ENCODE assay signal across 8 mouse cellular contexts in genomic region chr13:98015981-98016922, GRCm38 (mm10).
DNase-seq lines count a peak whose midpoint lies in the region; ATAC-seq and TF ChIP-seq lines count a peak whose summit lies in the region.

No protein-coding gene starts in this region.

- H3K4me3 ChIP-seq in gastrocnemius, adult 2 months, result peak overlapping the region; percentile 50
- peak overlapping the region; percentile 41 for H3K4me3 ChIP-seq in hindbrain, embryonic 14.5 days (replicated peaks; ENCODE audit: low read length)
- H3K4me3 ChIP-seq in liver, embryonic 11.5 days (ENCODE audit: low read depth, low read length), result peak overlapping the region; percentile 41
- peak overlapping the region; percentile 40 for H3K4me3 ChIP-seq in neural tube, embryonic 14.5 days (ENCODE audit: low read depth, low read length)

- WGBS in hindbrain, embryonic 14.5 days, result 7% methylated on average over 33 of the region's 33 CpGs
- WGBS in liver, embryonic 11.5 days, result 15% methylated on average over 33 of the region's 33 CpGs
- WGBS in neural tube, embryonic 14.5 days, result 9% methylated on average over 33 of the region's 33 CpGs

- peaks cover 19% of the 10 kb centered on the region; the same call in 1 of the 2 replicates for H3K4me1 ChIP-seq in hindbrain, embryonic 14.5 days (replicated peaks; ENCODE audit: control insufficient read depth, insufficient read depth, low read length)
- no peaks in the 10 kb centered on the region for H3K4me1 ChIP-seq in liver, embryonic 11.5 days (replicated peaks; ENCODE audit: control insufficient read depth, insufficient read depth, low read length)
- H3K4me1 ChIP-seq in neural tube, embryonic 14.5 days (ENCODE audit: control insufficient read depth, insufficient read depth, low read length), result peaks cover 15% of the 10 kb centered on the region; the same call in 1 of the 2 replicates

- intact Hi-C loops in gastrocnemius, adult 2 months (cut with DNase I), result no loop called here

- H3K27ac ChIP-seq in gastrocnemius, adult 2 months, result peak overlapping the region; percentile 31; the same call in 1 of the 2 replicates
- peak overlapping the region; percentile 82 for H3K27ac ChIP-seq in hindbrain, embryonic 14.5 days
- peak overlapping the region; percentile 43; the same call in 1 of the 2 replicates for H3K27ac ChIP-seq in liver, embryonic 11.5 days (ENCODE audit: low read depth, low read length)
- peak overlapping the region; percentile 75 for H3K27ac ChIP-seq in neural tube, embryonic 14.5 days (ENCODE audit: low read depth, low read length)

- no peaks in the 10 kb centered on the region for H3K36me3 ChIP-seq in hindbrain, embryonic 14.5 days (replicated peaks; ENCODE audit: control insufficient read depth, insufficient read depth)
- H3K36me3 ChIP-seq in liver, embryonic 11.5 days (ENCODE audit: control insufficient read depth, insufficient read depth, low read length), result no peaks in the 10 kb centered on the region
- no peaks in the 10 kb centered on the region for H3K36me3 ChIP-seq in neural tube, embryonic 14.5 days (ENCODE audit: control insufficient read depth, insufficient read depth, low read length)

- no peak for DNase-seq in gastrocnemius, adult 2 months
- DNase-seq in gastrocnemius, postnatal 4 days (ENCODE audit: low spot score in 2 of 2), result no peak
- peak; percentile 57 for DNase-seq in ZHBTc4 (ENCODE audit: low read depth, low spot score)
- peak; percentile 61 for DNase-seq in hindbrain, embryonic 14.5 days (ENCODE audit: low spot score)
- DNase-seq in liver, embryonic 11.5 days (ENCODE audit: low spot score), result peak; percentile 46
- no peak for DNase-seq in natural killer cell, adult 2 months (ENCODE audit: low spot score in 2 of 2)
- DNase-seq in right cerebral cortex, adult 18-20 months, result no peak

- H3K9me3 ChIP-seq in hindbrain, embryonic 14.5 days (ENCODE audit: control insufficient read depth, low read length), result no peaks in the 10 kb centered on the region
- no peaks in the 10 kb centered on the region for H3K9me3 ChIP-seq in liver, embryonic 11.5 days (ENCODE audit: control insufficient read depth, low read length)
- H3K9me3 ChIP-seq in neural tube, embryonic 14.5 days (ENCODE audit: control insufficient read depth, low read length), result no peaks in the 10 kb centered on the region

- H3K9ac ChIP-seq in hindbrain, embryonic 14.5 days, result peak overlapping the region; percentile 64
- H3K9ac ChIP-seq in liver, embryonic 11.5 days (ENCODE audit: low read depth, low read length), result peak overlapping the region; percentile 25; the same call in 1 of the 2 replicates
- peak overlapping the region; percentile 63 for H3K9ac ChIP-seq in neural tube, embryonic 14.5 days (replicated peaks; ENCODE audit: low read depth, low read length)

- TF ChIP-seq CTCF in gastrocnemius, adult 2 months (IDR thresholded peaks at IDR 0.05), result no peak

- peak overlapping the region; percentile 87 for H3K4me2 ChIP-seq in hindbrain, embryonic 14.5 days (replicated peaks)
- peak overlapping the region; percentile 66 for H3K4me2 ChIP-seq in liver, embryonic 11.5 days
- peak overlapping the region; percentile 85 for H3K4me2 ChIP-seq in neural tube, embryonic 14.5 days (ENCODE audit: low read depth, low read length)

- peak; percentile 58 for ATAC-seq in hindbrain, embryonic 14.5 days (ENCODE audit: low FRiP score)
- ATAC-seq in liver, embryonic 11.5 days (replicated peaks; ENCODE audit: low FRiP score), result no peak
- ATAC-seq in neural tube, embryonic 14.5 days (ENCODE audit: low read depth), result peak; percentile 59

- H3K27me3 ChIP-seq in hindbrain, embryonic 14.5 days (ENCODE audit: control insufficient read depth, insufficient read depth, low read length), result no peaks in the 10 kb centered on the region
- peaks cover 13% of the 10 kb centered on the region for H3K27me3 ChIP-seq in liver, embryonic 11.5 days (replicated peaks; ENCODE audit: control insufficient read depth, insufficient read depth, low read length)
- H3K27me3 ChIP-seq in neural tube, embryonic 14.5 days (ENCODE audit: control insufficient read depth, insufficient read depth, low read length), result no peaks in the 10 kb centered on the region

Comparison
In these comparisons a context has a peak if more than half of its experiments do, and no peak if none do; other contexts are left out.
1. DNase-seq: peak in ZHBTc4 (single experiment), hindbrain, embryonic 14.5 days (single experiment) and liver, embryonic 11.5 days (single experiment); none in gastrocnemius, adult 2 months (single experiment), gastrocnemius, postnatal 4 days (0 of 2), natural killer cell, adult 2 months (0 of 2) and right cerebral cortex, adult 18-20 months (single experiment).
2. H3K27ac ChIP-seq: peak in every context shown above with its lines; median percentile 82 in hindbrain, embryonic 14.5 days; 75 in neural tube, embryonic 14.5 days; 43 in liver, embryonic 11.5 days; 31 in gastrocnemius, adult 2 months.
3. Peak in every context shown above with its lines, with median percentiles within 50 percentile points of each other: H3K4me3 ChIP-seq, H3K4me2 ChIP-seq and H3K9ac ChIP-seq.